10 mouse cellular contexts compared by ENCODE assay signal in the genomic region with DNA sequence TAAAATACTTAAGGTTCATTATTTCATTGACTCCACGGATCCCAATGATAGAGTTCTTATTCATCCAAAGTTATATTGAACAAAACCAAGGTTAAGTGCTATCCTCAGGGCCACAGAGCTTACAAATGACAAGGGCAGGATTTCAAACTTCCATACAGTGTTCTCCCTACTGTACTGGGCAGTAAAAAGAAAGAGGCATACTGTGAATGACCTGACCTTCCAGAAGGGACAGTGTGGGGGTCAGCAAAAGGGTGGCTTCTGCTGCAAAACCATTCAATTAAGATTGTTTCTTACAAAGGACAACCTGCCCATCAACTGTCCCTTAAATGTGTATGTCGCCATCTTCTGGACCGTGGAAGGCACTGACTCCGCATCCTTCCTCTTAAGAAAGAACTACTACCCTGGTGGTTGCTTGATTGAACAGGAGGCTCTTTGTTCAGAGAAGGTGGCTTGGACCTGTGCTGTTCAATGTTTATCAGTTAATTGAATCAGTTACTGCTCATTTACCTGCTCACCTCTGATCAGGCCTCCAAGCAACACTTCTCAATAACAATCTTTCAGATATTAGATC.
DNase-seq lines count a peak whose midpoint lies in the region; ATAC-seq and TF ChIP-seq lines count a peak whose summit lies in the region.
"Had no signal": no experiment of that assay in that cellular context is flagged by ENCODE, and none has a peak within 500 bp of the region (broad histone marks: within the 10 kb centered on the region; RNA-seq: fewer than 3 reads in every experiment).

No protein-coding gene starts in this region.

- intact Hi-C loops in left cerebral cortex, postnatal 14 days (cut with DNase I) = loop anchor here (10.0 kb wide), 1 partner anchor 1769 kb away; no protein-coding TSS in a partner anchor
- intact Hi-C loops in gastrocnemius, postnatal 36 days (cut with DNase I) = no loop called here

- TF ChIP-seq POLR2A in ES-Bruce4 (IDR thresholded peaks at IDR 0.05; ENCODE audit: insufficient read depth, low read length) = no peak

- TF ChIP-seq CTCF in ES-Bruce4 (IDR thresholded peaks at IDR 0.05; ENCODE audit: low read depth, low read length) = peak; percentile 2

- H3K4me1 ChIP-seq in hindbrain, embryonic 12.5 days = no peaks in the 10 kb centered on the region
- no peaks in the 10 kb centered on the region for H3K4me1 ChIP-seq in hindbrain, embryonic 14.5 days (replicated peaks; ENCODE audit: control insufficient read depth, insufficient read depth, low read length)
- no peaks in the 10 kb centered on the region for H3K4me1 ChIP-seq in ES-Bruce4 (ENCODE audit: control insufficient read depth, insufficient read depth, low read length)

- no peak overlapping the region for H3K9ac ChIP-seq in hindbrain, embryonic 12.5 days
- H3K9ac ChIP-seq in hindbrain, embryonic 14.5 days = no peak overlapping the region
- H3K9ac ChIP-seq in ES-Bruce4 (ENCODE audit: low read depth, poor library complexity, severe bottlenecking) = no peak overlapping the region
- H3K9ac ChIP-seq: hindbrain, embryonic 15.5 days had no signal

- H3K4me3 ChIP-seq in hindbrain, embryonic 12.5 days = no peak overlapping the region
- H3K4me3 ChIP-seq in hindbrain, embryonic 14.5 days (replicated peaks; ENCODE audit: low read length) = no peak overlapping the region
- no peak overlapping the region for H3K4me3 ChIP-seq in ES-Bruce4 (ENCODE audit: low read depth, low read length)
- H3K4me3 ChIP-seq: hindbrain, embryonic 15.5 days; myocyte had no signal

- H3K27ac ChIP-seq in hindbrain, embryonic 12.5 days = no peak overlapping the region
- H3K27ac ChIP-seq in hindbrain, embryonic 14.5 days = no peak overlapping the region
- no peak overlapping the region for H3K27ac ChIP-seq in ES-Bruce4 (ENCODE audit: insufficient read depth, low read length)
- H3K27ac ChIP-seq: hindbrain, embryonic 15.5 days had no signal

- DNase-seq in hindbrain, embryonic 14.5 days (ENCODE audit: low spot score) = no peak
- DNase-seq in cerebellum, adult 9-10 months = peak; percentile 5
- peak; percentile 26 to 35 for DNase-seq in left cerebral cortex, postnatal 14 days (ENCODE audit: low spot score in 2 of 2)
- peak; percentile 4 for DNase-seq in thymus, postnatal 0 days (ENCODE audit: low spot score)
- no peak for DNase-seq in testis, postnatal 10 days (ENCODE audit: low spot score)
- DNase-seq in gastrocnemius, postnatal 36 days = no peak

- H3K4me2 ChIP-seq in hindbrain, embryonic 12.5 days (replicated peaks) = no peak overlapping the region
- no peak overlapping the region for H3K4me2 ChIP-seq in hindbrain, embryonic 14.5 days (replicated peaks)
- H3K4me2 ChIP-seq: hindbrain, embryonic 15.5 days had no signal

- no peaks in the 10 kb centered on the region for H3K36me3 ChIP-seq in hindbrain, embryonic 12.5 days
- no peaks in the 10 kb centered on the region for H3K36me3 ChIP-seq in hindbrain, embryonic 14.5 days (replicated peaks; ENCODE audit: control insufficient read depth, insufficient read depth)
- no peaks in the 10 kb centered on the region for H3K36me3 ChIP-seq in ES-Bruce4 (ENCODE audit: control insufficient read depth, insufficient read depth, low read length, poor library complexity, severe bottlenecking)
- H3K36me3 ChIP-seq: hindbrain, embryonic 15.5 days had no signal

- peak; percentile 26; the same call in 1 of the 2 replicates for ATAC-seq in hindbrain, embryonic 12.5 days (ENCODE audit: low FRiP score)
- no peak for ATAC-seq in hindbrain, embryonic 14.5 days (ENCODE audit: low FRiP score)

- WGBS in hindbrain, embryonic 12.5 days = 40% methylated on average over 4 of the region's 4 CpGs
- 54% methylated on average over 4 of the region's 4 CpGs for WGBS in hindbrain, embryonic 14.5 days

- H3K9me3 ChIP-seq in hindbrain, embryonic 12.5 days (replicated peaks) = no peaks in the 10 kb centered on the region
- no peaks in the 10 kb centered on the region for H3K9me3 ChIP-seq in hindbrain, embryonic 14.5 days (ENCODE audit: control insufficient read depth, low read length)
- no peaks in the 10 kb centered on the region for H3K9me3 ChIP-seq in ES-Bruce4 (replicated peaks; ENCODE audit: control insufficient read depth, insufficient read depth, low read length, poor library complexity, severe bottlenecking)
- H3K9me3 ChIP-seq: hindbrain, embryonic 15.5 days had no signal

- no peaks in the 10 kb centered on the region for H3K27me3 ChIP-seq in hindbrain, embryonic 12.5 days
- H3K27me3 ChIP-seq in hindbrain, embryonic 14.5 days (ENCODE audit: control insufficient read depth, insufficient read depth, low read length) = no peaks in the 10 kb centered on the region
- no peaks in the 10 kb centered on the region for H3K27me3 ChIP-seq in ES-Bruce4 (ENCODE audit: control insufficient read depth, insufficient read depth, low read length, poor library complexity, severe bottlenecking)
- H3K27me3 ChIP-seq: hindbrain, embryonic 15.5 days had no signal

- TF ChIP-seq EP300 in ES-Bruce4 (IDR thresholded peaks at IDR 0.05; ENCODE audit: insufficient read depth, low read depth, low read length) = no peak

Comparison
In these comparisons a context has a peak if more than half of its experiments do, and no peak if none do; other contexts are left out.
1. DNase-seq: peak in cerebellum, adult 9-10 months (single experiment), left cerebral cortex, postnatal 14 days (2 of 2) and thymus, postnatal 0 days (single experiment); none in hindbrain, embryonic 14.5 days (single experiment), testis, postnatal 10 days (single experiment) and gastrocnemius, postnatal 36 days (0 of 2).